Mouse (Mus musculus) left cerebral cortex, postnatal 10 days (tissue): ENCODE data around the gene Dnajc22. TPM values are rescaled to one million over a fixed set of nuclear protein-coding genes. Genes with fewer than 3 reads are reported as not detected.

Experiments
- DNase-seq, 2 experiments: peaks; one replicate each; pipeline ENCODE4 v3.0.0; 2021 to 2022; ENCODE audit warnings: low spot score in 2 of 2, mixed read lengths in 1 of 2; ENCODE audit errors: extremely low spot score in 1 of 2
- intact Hi-C: fragments of 180-260 bp; cut with DNase I; formaldehyde crosslinking; loops from one replicate; pipeline ENCODE4 v1.15.1; 2025
- microRNA-seq: library from miRNA; unstranded; fragments of <30 nt; microRNA quantifications from one replicate; pipeline ENCODE4 v1.2.0, GENCODE M21; 2022
- total RNA-seq, 2 experiments: library from RNA; stranded (reverse); gene quantifications; 2 replicates each; pipeline ENCODE4 v1.2.3; 2021

Dnajc22 gene
- total RNA-seq, 2 experiments from 2014 or later, result not detected

DNA sequence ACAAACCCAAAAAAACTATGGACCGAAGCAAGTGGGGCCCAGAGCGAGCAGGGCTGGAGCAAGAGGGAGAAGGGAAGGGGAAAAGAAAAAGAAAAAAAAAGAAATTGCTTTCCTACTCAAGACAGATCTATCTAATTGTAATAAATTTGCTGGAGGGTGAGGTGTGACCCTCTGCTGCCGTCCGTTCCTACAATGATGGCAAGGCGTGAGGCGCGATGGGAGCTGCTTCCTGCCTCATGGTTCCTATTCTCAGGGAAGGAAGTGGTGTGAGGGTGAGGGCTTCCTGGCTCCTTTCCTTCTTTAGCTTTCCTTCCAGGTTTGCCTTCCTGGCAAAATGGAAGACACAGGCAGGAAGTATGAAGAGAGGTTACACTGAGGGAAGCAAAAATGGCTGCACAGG lies 57.5 kb downstream of the Dnajc22 start:
- no peak for DNase-seq
- intact Hi-C loops, result no loop called here

DNA sequence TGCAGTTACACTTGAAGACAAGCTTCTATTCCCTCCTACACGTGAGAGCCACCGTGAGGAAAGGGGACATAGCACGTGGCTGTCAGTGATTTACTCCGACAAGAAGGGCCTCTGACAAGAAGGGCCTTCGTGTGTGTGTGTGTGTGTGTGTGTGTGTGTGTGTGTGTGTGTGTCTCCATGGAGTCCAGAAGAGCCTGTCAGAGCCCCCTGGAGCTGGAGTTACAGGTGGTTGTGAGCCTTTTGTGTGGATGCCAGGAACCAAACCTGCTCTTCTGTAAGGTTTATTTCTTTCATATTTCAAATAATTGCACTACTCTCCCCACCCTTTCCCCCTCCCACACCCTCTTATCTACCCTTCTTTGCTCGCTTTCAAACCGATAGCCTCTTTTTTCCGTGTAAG lies 58.4 kb downstream of the Dnajc22 start:
- DNase-seq, result no peak
- intact Hi-C loops, result no loop called here

DNA sequence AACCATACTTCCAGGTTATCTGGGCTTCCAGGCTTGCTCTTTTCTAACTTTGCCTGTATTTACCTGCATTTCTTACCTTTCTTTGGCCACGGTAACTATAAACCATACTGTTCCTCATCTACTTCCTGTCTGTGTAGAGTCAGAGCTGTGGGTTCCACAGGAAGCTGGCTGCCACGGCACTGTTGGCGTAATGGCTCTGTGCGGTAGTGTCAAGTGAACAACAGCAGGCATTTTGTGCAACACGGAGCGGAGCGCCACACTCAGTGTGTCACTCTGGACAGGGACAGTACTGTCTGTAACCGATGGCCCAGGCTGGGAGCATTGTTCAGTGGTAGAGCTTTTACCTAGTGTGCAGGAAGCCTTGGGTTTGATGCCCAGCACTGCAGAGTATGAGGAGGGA lies 60.5 kb downstream of the Dnajc22 start:
- DNase-seq, result no peak
- intact Hi-C loops, result no loop called here

Small RNA genes lying within 50 kb of the gene (microRNA-seq; reads per million reads assigned to microRNA genes)
- not detected for gene Mir6960

Other genes with a start within 250 kb of the Dnajc22 start
- gene Kmt2d, start 222.0 kb upstream of the Dnajc22 start, total RNA-seq, result 10 to 100 TPM; 62.4 to 64.3 TPM
- gene Rhebl1, start 198.6 kb upstream of the Dnajc22 start, total RNA-seq, result 10 to 100 TPM; 11.2 to 14.1 TPM
- gene Dhh, start 194.6 kb upstream of the Dnajc22 start, total RNA-seq, result under 1 TPM; 0.16 to 0.47 TPM
- 10 to 100 TPM; 15.4 to 21.6 TPM for gene Lmbr1l, start 174.9 kb upstream of the Dnajc22 start, total RNA-seq
- 1,000 to 10,000 TPM in 1 of 2 experiments, 100 to 1,000 TPM in 1; 986 to 1,032 TPM for gene Tuba1b, start 158.6 kb upstream of the Dnajc22 start, total RNA-seq
- not detected for gene Gm49450, start 139.6 kb upstream of the Dnajc22 start, total RNA-seq
- 1,000 to 10,000 TPM; 4,375 to 4,691 TPM for gene Tuba1a, start 139.5 kb upstream of the Dnajc22 start, total RNA-seq
- 100 to 1,000 TPM; 255 to 292 TPM for gene Tuba1c, start 63.3 kb upstream of the Dnajc22 start, total RNA-seq
- gene Prph, start 38.0 kb upstream of the Dnajc22 start, total RNA-seq, result 1 to 10 TPM; 5.5 to 5.9 TPM
- 1 to 10 TPM; 1.4 to 2.2 TPM for gene Troap, start 18.6 kb upstream of the Dnajc22 start, total RNA-seq
- gene C1ql4, start 5.4 kb upstream of the Dnajc22 start, total RNA-seq, result not detected
- gene Spats2, start 32.7 kb downstream of the Dnajc22 start, total RNA-seq, result 10 to 100 TPM; 34.4 to 36.4 TPM
- gene Kcnh3, start 131.7 kb downstream of the Dnajc22 start, total RNA-seq, result 100 to 1,000 TPM; 132 to 134 TPM
- gene Mcrs1, start 158.8 kb downstream of the Dnajc22 start, total RNA-seq, result 100 to 1,000 TPM; 116 to 127 TPM
- 100 to 1,000 TPM; 101 to 105 TPM for gene Prpf40b, start 201.9 kb downstream of the Dnajc22 start, total RNA-seq
- 1 to 10 TPM; 1.4 to 1.5 TPM for gene Fam186b, start 202.7 kb downstream of the Dnajc22 start, total RNA-seq